Mouse (Mus musculus) liver, embryonic 15.5 days (tissue): ENCODE measurements around the gene Upk3bl. TPM values are rescaled to one million over a fixed set of nuclear protein-coding genes. Genes with fewer than 3 reads are reported as not detected.
A peak's percentile ranks its signal among the peaks of the same experiment; 100 is the strongest.

Source experiments
- ATAC-seq: fragments of 200-750 bp; cut with Nextera tagmentation; 2 replicates; pipeline ENCODE4 v1.8.0; 2017; ENCODE audit warnings: moderate number of reproducible peaks, mild to moderate bottlenecking, moderate library complexity; ENCODE audit not compliant: insufficient read depth
- H3K27ac ChIP-seq: fragments of 300-500 bp; sonication (generic); replicated peaks from 2 replicates; pipeline ENCODE4 v1.5.1; 2015; ENCODE audit warnings: mild to moderate bottlenecking, inconsistent platforms
- H3K27me3 ChIP-seq: fragments of 300-500 bp; sonication (generic); 2 replicates; pipeline ENCODE4 v1.6.1; 2015; ENCODE audit warnings: mild to moderate bottlenecking, inconsistent platforms
- H3K36me3 ChIP-seq: fragments of 300-500 bp; sonication (generic); replicated peaks from 2 replicates; pipeline ENCODE4 v1.6.1; 2015; ENCODE audit warnings: moderate library complexity, mild to moderate bottlenecking, inconsistent platforms
- H3K4me1 ChIP-seq: fragments of 300-500 bp; sonication (generic); replicated peaks from 2 replicates; pipeline ENCODE4 v1.6.1; 2015; ENCODE audit warnings: inconsistent platforms
- H3K4me2 ChIP-seq: fragments of 300-500 bp; sonication (generic); 2 replicates; pipeline ENCODE4 v1.6.1; 2015; ENCODE audit warnings: moderate library complexity, mild to moderate bottlenecking, inconsistent platforms
- H3K4me3 ChIP-seq: fragments of 300-500 bp; sonication (generic); replicated peaks from 2 replicates; pipeline ENCODE4 v1.5.1; 2015; ENCODE audit warnings: mild to moderate bottlenecking, inconsistent platforms
- H3K9ac ChIP-seq: fragments of 300-500 bp; sonication (generic); 2 replicates; pipeline ENCODE4 v1.6.1; 2015; ENCODE audit warnings: moderate library complexity, mild to moderate bottlenecking, inconsistent platforms
- H3K9me3 ChIP-seq: fragments of 300-500 bp; sonication (generic); replicated peaks from 2 replicates; pipeline ENCODE4 v1.6.1; 2016; ENCODE audit warnings: inconsistent platforms
- WGBS: fragments of 180-500 bp; shearing (Covaris S2); methylation state at CpG from one replicate; pipeline ENCODE4 v1.1.7; 2015; ENCODE audit warnings: mixed read lengths; ENCODE audit not compliant: insufficient replicate concordance; 5-methylcytosine and 5-hydroxymethylcytosine counted together
- polyA plus RNA-seq: library from polyadenylated mRNA; unstranded; fragments of >200 nt; fragmentation: Nextera tagmentation; extraction: Ambion mirVana; gene quantifications from 2 replicates; pipeline ENCODE4 v1.2.1, GENCODE M21; 2015

Upk3bl gene
- polyA plus RNA-seq, 1 experiment from 2014 or later = 0.08 TPM

- no peaks in the 10 kb centered on the region for H3K4me1 ChIP-seq
- no peaks in the 10 kb centered on the region for H3K27me3 ChIP-seq
- no peaks in the 10 kb centered on the region for H3K9me3 ChIP-seq
- no peak overlapping the region for H3K27ac ChIP-seq
- 71% methylated on average over 11 of the region's 11 CpGs for WGBS
- no peak for ATAC-seq
- no peak overlapping the region for H3K9ac ChIP-seq
- H3K4me3 ChIP-seq = no peak overlapping the region
- H3K36me3 ChIP-seq = peaks cover 32% of the 10 kb centered on the region
- H3K4me2 ChIP-seq = no peak overlapping the region
Measured at GRCm38 (mm10) chr5:136027612-136028311, 26.5 kb upstream of the Upk3bl start.

GRCm38 (mm10) chr5:136034868-136035267, 19.4 kb upstream of the Upk3bl start:
- peaks cover 19% of the 10 kb centered on the region for H3K36me3 ChIP-seq
- no peak overlapping the region for H3K4me2 ChIP-seq
- peaks cover 2% of the 10 kb centered on the region; the same call in 1 of the 2 replicates for H3K4me1 ChIP-seq
- H3K27me3 ChIP-seq = no peaks in the 10 kb centered on the region
- 51% methylated on average over 4 of the region's 4 CpGs for WGBS
- no peak overlapping the region for H3K4me3 ChIP-seq
- H3K9ac ChIP-seq = no peak overlapping the region
- H3K27ac ChIP-seq = no peak overlapping the region
- H3K9me3 ChIP-seq = no peaks in the 10 kb centered on the region
- ATAC-seq = no peak

GRCm38 (mm10) chr5:136035285-136035684, 19.0 kb upstream of the Upk3bl start:
- 37% methylated on average over 1 of the region's 1 CpGs for WGBS
- Histone ChIP-seq H3K4me3 (no peak overlapping the region), H3K27ac (no peak overlapping the region), H3K27me3 (no peaks in the 10 kb centered on the region), H3K4me1 (peaks cover 5% of the 10 kb centered on the region; the same call in 1 of the 2 replicates), H3K9ac (no peak overlapping the region), H3K4me2 (no peak overlapping the region), H3K36me3 (peaks cover 16% of the 10 kb centered on the region; the same call in 1 of the 2 replicates), H3K9me3 (no peaks in the 10 kb centered on the region)
- ATAC-seq = no peak

- no peak for ATAC-seq
Measured at GRCm38 (mm10) chr5:136036667-136037066, 17.6 kb upstream of the Upk3bl start.

GRCm38 (mm10) chr5:136038258-136039214, 15.8 kb upstream of the Upk3bl start, which contains the start of gene Upk3b:
Gene Upk3b, plus strand, starts transcription at chr5:136038496.
- Histone ChIP-seq H3K36me3 (no peaks in the 10 kb centered on the region), H3K4me3 (no peak within 1 kb of the TSS), H3K4me1 (peaks cover 9% of the 10 kb centered on the region), H3K9ac (no peak within 1 kb of the TSS), H3K27ac (no peak within 1 kb of the TSS), H3K27me3 (no peaks in the 10 kb centered on the region), H3K9me3 (no peaks in the 10 kb centered on the region), H3K4me2 (no peak within 1 kb of the TSS)
- ATAC-seq = 0 out of 2 replicates have a peak, but pooled peaks have one; percentile 7
- 49% methylated on average over 17 of the region's 17 CpGs for WGBS

More at GRCm38 (mm10) chr5:136036667-136037066, 17.6 kb upstream of the Upk3bl start:
- no peak overlapping the region for H3K4me2 ChIP-seq
- no peaks in the 10 kb centered on the region for H3K9me3 ChIP-seq
- H3K27ac ChIP-seq = no peak overlapping the region
- H3K9ac ChIP-seq = no peak overlapping the region
- 0 out of 2 replicates have a peak, but pooled peaks cover 7% of the 10 kb centered on the region for H3K36me3 ChIP-seq
- H3K4me3 ChIP-seq = no peak overlapping the region
- 44% methylated on average over 1 of the region's 1 CpGs for WGBS
- H3K4me1 ChIP-seq = peaks cover 9% of the 10 kb centered on the region
- H3K27me3 ChIP-seq = no peaks in the 10 kb centered on the region

- ATAC-seq = no peak
- H3K4me2 ChIP-seq = no peak overlapping the region; the same call in 1 of the 2 replicates
- no peak overlapping the region for H3K4me3 ChIP-seq
- no peaks in the 10 kb centered on the region for H3K9me3 ChIP-seq
- no peak overlapping the region for H3K27ac ChIP-seq
- H3K27me3 ChIP-seq = no peaks in the 10 kb centered on the region
- peaks cover 9% of the 10 kb centered on the region for H3K4me1 ChIP-seq
- no peaks in the 10 kb centered on the region for H3K36me3 ChIP-seq
- H3K9ac ChIP-seq = no peak overlapping the region
- WGBS = 15% methylated on average over 5 of the region's 5 CpGs
Measured at GRCm38 (mm10) chr5:136040210-136040609, 14.1 kb upstream of the Upk3bl start.

- H3K4me3 ChIP-seq = no peak overlapping the region
- no peak for ATAC-seq
- no peak overlapping the region for H3K9ac ChIP-seq
- no peaks in the 10 kb centered on the region for H3K36me3 ChIP-seq
- no peaks in the 10 kb centered on the region for H3K27me3 ChIP-seq
- no peak overlapping the region for H3K4me2 ChIP-seq
- WGBS = 27% methylated on average over 2 of the region's 2 CpGs
- no peaks in the 10 kb centered on the region for H3K9me3 ChIP-seq
- peaks cover 9% of the 10 kb centered on the region for H3K4me1 ChIP-seq
- H3K27ac ChIP-seq = no peak overlapping the region
Measured at GRCm38 (mm10) chr5:136041260-136041659, 13.0 kb upstream of the Upk3bl start.

- Histone ChIP-seq H3K9ac (no peak overlapping the region), H3K9me3 (no peaks in the 10 kb centered on the region), H3K4me2 (no peak overlapping the region), H3K36me3 (no peaks in the 10 kb centered on the region), H3K4me3 (no peak overlapping the region), H3K27me3 (no peaks in the 10 kb centered on the region), H3K27ac (no peak overlapping the region), H3K4me1 (peaks cover 9% of the 10 kb centered on the region)
- ATAC-seq = no peak
- 76% methylated on average over 8 of the region's 8 CpGs for WGBS
Measured at GRCm38 (mm10) chr5:136041666-136042065, 12.6 kb upstream of the Upk3bl start.

- Histone ChIP-seq H3K4me3 (no peak overlapping the region), H3K9me3 (no peaks in the 10 kb centered on the region), H3K27me3 (no peaks in the 10 kb centered on the region), H3K9ac (no peak overlapping the region), H3K36me3 (no peaks in the 10 kb centered on the region), H3K4me1 (peaks cover 7% of the 10 kb centered on the region), H3K27ac (no peak overlapping the region), H3K4me2 (no peak overlapping the region)
- no peak for ATAC-seq
- WGBS = 61% methylated on average over 13 of the region's 13 CpGs
Measured at GRCm38 (mm10) chr5:136044865-136045264, 9.4 kb upstream of the Upk3bl start.

- H3K9ac ChIP-seq = no peak overlapping the region
- no peak overlapping the region for H3K4me3 ChIP-seq
- H3K36me3 ChIP-seq = no peaks in the 10 kb centered on the region
- WGBS = 29% methylated on average over 9 of the region's 9 CpGs
- H3K27ac ChIP-seq = no peak overlapping the region
- no peaks in the 10 kb centered on the region for H3K9me3 ChIP-seq
- no peaks in the 10 kb centered on the region for H3K27me3 ChIP-seq
- ATAC-seq = no peak
- H3K4me2 ChIP-seq = no peak overlapping the region
- H3K4me1 ChIP-seq = peaks cover 5% of the 10 kb centered on the region
Measured at GRCm38 (mm10) chr5:136045408-136045807, 8.9 kb upstream of the Upk3bl start.

- Histone ChIP-seq H3K27ac (no peak overlapping the region), H3K9ac (no peak overlapping the region), H3K4me2 (no peak overlapping the region), H3K36me3 (no peaks in the 10 kb centered on the region), H3K9me3 (no peaks in the 10 kb centered on the region), H3K4me3 (no peak overlapping the region), H3K27me3 (no peaks in the 10 kb centered on the region), H3K4me1 (peaks cover 4% of the 10 kb centered on the region)
- 4% methylated on average over 10 of the region's 10 CpGs for WGBS
- ATAC-seq = no peak
Measured at GRCm38 (mm10) chr5:136045987-136046386, 8.3 kb upstream of the Upk3bl start.
